Mouse (Mus musculus): ENCODE results near the gene Ddah1.

Gene Ddah1

DNA sequence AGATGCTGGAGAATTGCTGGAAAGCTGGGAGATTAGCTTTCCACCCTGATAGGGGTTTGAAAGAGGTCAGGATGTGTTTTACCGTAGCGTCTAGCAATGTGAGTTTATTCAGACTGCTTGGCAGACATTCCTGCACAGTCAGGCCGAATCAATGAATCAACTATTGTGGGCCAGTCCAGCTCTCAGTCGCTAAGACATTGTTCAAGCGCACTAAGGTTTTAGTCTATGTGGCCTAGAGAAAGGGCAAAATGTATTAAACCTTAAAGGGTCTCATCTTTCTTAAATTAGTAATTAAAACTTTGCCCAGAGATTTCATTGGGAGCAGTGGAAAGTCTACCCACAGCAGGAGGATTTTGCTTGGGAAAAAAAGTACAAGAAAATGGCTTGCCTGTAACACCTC lies 48.0 kb downstream of the Ddah1 start:
- no peak for ATAC-seq (ENCODE audit: low TSS enrichment)

DNA sequence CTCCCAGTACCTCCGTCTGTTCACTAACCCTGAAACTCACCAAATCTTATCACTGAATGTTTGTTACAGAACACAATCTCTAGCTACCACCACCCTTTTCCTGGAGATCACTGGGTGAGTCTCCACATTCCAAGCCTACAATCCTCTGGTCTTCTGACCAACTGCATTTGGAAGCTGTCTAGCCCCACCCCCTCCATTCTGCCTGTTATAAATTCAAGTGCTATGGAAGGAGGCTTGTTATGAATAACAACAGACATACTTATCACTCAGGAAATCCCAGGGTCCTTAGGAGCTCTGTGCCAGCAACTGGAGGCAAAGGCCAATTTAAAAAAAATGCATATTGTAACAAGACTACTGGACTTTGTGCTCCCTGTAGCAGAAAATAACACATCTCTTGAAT lies 58.3 kb downstream of the Ddah1 start:
- ATAC-seq (ENCODE audit: low TSS enrichment), result no peak

DNA sequence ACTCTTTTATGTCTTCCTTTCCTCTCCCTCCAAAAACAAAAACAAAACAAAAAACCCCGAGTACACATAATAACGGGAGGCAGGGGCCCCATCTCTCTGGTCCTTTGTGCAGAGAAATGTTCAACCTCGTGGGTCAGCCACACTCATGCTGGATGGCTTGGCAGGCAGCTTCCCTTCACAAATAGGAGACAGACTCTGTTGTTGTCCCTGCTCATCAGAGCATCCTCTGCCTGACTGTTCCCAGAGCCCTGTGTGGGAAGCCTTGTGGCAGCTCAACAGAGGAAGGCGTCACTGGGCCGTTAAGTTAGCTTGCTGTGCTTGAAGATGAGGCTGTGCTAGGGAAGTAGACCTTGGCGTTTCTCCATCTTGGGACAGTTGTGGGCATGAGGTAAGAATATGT lies 58.8 kb downstream of the Ddah1 start:
- ATAC-seq (ENCODE audit: low TSS enrichment), result no peak

DNA sequence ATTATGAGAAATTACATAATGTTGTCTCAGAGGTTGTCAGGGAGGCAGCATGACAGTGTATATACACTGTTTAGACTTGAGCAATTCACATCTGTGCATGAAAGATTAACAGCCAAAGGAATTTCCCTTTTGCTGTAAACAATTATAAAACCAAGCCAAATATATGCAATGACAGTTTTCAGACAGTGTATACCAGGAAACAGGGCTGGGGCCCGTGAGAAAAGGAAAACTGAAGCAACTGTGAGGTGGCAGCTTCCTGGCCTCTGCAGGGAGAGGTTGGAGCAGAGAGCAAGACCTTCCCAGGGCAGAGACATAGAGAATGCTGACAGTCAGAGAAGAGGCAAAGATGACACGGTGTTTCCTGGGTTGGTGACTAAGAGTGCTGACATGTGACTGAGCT lies 62.0 kb downstream of the Ddah1 start:
- ATAC-seq (ENCODE audit: low TSS enrichment), result no peak

DNA sequence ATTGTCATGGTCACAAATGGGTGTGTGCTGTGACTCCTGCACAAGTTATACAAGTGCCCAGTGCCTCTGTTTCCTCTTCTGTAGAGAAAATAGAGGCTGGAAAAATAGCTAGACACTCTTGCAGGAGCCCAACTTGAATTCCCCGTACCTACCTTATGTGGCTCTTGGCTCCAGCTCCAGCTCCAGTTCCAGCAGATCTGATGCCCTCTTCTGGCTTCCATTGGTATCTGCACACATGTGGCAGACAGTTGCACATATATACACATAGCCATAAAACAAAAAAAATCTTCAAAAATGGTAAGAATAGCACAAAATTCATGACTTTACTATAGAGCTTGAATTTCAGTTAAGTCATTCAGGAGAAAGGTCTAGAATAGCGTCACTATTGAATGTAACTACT lies 62.5 kb downstream of the Ddah1 start:
- ATAC-seq (ENCODE audit: low TSS enrichment), result no peak

DNA sequence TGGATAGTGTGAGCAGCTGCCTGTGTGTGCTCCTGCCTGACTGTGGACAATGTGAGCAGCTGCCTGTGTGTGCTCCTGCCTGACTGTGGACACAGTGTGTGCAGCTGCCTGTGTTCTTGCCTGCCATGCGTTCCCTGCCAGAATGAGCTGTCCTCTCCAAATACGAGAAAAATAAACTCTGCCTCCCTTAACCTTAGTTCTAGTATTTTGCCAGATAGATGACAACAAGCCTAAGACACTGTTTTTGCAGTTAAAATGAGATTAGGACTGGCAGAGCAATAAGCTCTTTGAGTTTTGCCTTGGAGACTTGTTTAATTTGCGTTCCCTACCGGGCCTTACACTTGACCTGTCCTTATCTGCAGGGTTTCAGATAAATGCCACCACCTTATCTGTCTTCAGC lies 63.7 kb downstream of the Ddah1 start:
- ATAC-seq (ENCODE audit: low TSS enrichment), result no peak

DNA sequence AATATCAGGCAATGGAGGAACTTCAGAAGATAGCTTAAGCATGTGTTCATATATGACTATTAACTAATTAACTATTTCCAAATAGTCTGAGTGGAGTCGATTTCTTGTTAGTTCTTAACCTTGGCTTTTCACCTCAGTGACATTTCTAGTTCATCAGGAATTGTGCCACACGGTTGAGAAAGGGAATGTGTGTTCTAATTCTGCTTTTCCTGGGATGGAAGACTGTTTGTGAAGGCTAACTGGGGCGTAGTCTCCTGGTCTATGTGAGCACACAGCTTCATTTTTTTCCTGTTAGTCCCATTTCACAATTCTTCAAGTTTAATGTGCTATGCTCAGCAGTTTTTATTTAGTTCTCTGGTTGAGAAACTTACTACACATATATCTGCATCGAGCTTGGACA lies 65.2 kb downstream of the Ddah1 start:
- no peak for ATAC-seq (ENCODE audit: low TSS enrichment)

DNA sequence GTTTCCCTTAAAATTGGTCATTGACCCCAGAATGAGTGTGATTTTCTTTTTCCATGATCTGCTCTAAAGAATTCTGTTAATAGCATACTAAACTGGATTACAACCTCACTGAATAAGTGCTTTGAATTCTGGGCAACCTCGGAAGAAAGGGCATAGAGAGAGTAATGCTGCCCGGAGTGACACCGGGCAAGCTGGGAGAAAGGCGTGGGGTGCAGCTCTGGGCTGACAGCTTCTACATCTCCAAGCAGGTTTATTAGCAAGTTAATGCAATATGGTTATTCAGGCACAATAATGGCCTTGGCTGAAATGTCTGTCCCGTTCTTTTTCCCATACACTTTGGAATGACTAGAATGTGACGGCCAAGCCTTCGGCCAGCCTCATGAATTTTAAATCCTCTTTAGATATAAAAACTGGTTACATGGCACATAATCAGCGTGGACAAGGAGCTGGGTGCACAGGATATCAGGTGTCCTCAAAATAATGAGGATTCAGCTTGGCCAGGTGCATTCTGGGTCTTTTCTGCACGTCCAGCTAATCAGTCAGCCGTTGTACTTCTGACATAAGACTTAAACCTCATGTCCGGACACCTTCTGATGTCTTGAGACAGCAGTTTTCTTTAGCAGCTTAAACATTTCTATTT lies 67.1 kb downstream of the Ddah1 start:
- ATAC-seq (ENCODE audit: low TSS enrichment), result no peak

DNA sequence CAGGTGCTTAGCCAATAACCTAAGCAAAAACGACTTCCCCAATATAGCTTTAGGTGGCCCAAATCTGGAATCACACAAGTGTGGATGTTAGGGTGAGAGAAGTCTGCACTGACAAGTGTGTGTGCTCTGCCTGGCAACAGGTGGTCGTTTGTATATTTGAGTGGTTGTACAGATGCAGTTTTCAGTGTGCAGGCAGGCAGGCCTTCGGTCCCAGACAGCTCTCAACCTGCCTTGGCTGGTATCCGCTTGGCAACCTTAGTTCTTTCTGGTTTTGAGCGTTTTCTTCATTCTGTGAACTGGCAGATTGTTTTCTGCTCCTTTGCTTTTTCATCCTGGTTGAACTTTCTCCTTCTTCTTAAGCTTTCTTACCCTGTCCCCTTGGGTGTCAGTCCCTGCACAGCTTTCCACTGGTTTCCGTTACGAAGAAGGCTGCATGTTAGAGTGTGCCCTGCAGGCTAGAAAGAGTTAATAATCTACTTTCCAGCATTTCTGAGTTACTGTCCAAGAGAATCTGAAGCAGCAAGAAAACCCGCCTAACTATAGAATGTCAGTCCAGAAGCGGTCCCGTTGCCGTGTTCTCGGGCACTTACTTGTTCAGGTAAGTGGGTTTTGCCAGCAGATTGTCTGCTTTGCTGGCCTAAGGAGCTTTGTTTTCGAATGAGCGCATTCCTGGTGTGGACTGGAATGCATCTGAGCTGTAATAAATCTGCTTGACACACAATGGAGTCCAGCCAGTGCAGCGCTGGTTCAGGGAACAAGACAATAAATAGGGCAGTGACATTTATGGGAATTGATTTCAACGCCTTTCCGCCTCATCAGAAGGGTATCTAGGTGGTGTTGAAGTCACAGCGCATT lies 68.9 kb downstream of the Ddah1 start:
- no peak for ATAC-seq (ENCODE audit: low TSS enrichment)

DNA sequence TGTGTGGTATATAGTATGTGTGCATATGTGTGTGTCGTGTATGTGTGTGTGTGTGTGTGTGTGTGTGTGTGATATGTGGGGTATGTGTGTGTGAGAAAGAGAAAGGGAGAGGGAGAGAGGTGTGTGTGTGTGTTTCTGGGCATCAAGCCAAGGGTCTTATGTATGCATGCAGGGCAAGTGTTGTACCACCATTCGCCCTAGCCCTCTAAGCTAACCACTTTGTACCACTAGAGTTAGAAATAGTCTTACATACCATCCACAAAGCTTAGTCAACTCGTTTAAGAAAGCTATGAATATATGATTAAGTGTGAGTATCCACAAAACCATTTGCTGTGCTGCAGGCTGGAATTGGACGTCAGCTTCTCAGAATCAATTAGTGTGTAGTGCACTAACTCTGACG lies 70.4 kb downstream of the Ddah1 start:
- no peak for ATAC-seq (ENCODE audit: low TSS enrichment)

DNA sequence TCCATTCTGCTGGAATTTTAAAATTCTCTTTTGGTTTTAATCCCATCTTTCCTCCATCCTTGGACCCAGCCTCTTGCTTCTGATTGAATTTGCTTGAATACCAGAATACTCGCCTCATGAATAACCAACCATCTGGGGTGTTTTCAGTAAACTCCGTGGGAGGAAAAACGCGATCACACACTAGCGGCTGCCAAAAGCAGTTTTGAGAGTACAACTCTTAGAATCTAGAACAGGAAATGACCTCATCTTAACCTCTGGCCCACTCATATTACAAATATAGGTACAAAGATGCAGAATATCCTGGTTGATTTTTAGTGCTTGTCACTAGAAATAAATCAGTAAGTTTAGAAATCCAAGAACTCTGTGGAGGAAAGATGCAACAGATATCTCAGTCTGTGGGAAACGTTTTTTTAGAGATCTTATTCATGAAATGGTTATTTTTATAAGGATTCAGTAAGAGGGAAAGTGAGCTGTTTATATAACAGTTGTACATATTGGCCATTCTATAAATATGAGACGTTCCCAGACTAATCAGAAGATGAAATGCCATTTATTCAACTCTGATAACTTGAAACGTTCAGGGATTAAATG lies 75.6 kb downstream of the Ddah1 start:
- peak; percentile 96 for ATAC-seq (ENCODE audit: low TSS enrichment)

DNA sequence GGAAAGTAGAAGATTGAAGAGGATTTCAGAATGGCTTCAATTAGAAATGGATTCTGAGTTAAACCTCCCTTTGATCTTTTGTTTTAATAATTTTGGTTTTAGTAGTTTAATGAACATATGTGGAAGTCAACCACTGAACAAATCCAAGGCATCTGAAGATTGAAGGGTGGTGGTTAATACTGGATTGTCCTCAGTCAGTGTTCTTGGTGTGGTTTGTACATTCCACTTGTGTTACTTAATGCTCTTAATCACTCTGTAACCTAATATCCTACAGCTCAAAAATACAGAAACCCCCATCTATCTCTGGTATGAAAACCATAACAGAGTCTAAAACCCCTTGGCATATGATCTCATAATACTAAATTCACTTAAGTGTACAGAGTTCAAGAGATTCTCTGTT lies 79.8 kb downstream of the Ddah1 start:
- no peak for ATAC-seq (ENCODE audit: low TSS enrichment)

DNA sequence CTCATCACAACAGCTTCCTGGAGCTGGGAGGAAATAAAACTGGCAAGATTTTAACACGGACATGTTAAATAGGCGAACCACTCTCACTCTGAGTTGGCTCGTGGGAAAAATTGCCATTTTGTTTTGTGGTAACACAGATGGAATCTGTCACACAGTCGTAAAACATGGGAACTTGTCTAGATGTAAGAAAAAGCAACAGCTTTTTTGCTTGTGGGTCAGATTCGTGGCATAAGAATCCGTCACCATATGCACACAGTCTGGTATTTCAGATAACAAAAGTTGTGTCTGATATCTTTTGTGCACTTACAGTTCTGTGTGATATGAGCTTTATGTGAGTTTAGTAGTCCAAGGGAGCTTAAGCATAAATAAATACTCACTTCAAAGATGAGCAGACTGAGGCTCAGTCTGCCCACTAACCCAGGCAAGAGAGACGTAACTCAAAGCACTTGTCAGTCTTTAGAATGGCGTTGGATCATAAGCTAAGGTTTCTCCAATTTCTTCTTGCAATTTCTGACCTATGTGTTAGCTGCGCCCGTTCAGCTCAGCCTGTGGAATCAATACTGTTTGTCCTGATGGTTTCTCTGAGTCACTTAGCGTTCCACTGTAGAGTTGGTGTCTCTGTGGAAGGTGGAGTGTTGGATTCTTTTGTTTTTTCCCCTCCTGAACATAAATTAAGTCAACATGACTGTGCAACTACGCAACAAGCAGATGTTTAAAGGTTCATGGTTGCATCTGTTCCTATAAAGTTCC lies 83.7 kb downstream of the Ddah1 start:
- no peak for ATAC-seq (ENCODE audit: low TSS enrichment)

DNA sequence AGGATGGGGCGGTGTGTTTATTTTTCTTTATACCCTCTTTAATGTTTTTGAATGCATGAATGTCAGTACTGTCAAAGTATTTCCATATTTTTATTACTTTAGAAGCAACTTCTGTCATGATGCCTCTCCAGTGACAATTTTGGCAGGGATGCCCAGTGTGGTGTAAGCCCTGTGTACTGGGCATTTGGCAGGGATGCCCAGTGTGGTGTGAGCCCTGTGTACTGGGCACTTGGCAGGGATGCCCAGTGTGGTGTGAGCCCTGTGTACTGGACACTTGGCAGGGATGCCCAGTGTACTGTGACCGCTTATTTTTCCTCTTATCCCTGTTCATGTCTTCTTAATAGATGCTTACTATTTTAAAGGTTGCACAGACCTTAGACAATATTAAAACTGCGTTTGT lies 85.4 kb downstream of the Ddah1 start:
- no peak for ATAC-seq (ENCODE audit: low TSS enrichment)

DNA sequence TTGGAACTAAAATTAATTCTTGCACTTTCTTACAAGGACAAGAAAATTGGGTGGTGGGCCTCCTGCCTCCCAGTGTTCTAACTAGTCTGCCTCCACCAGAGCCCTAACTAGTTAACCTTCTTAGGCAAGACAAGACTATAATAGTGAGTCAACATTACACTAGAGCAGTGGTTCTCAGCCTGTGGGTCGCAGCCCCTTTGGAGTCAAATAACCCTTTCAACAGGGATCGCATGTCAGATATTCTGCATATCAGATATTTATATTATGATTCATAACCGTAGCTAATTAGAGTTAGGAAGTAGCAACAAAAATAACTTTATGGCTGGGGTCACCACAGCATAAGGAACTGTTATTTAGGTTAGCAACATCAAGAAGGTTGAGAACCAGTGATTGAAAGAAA lies 86.4 kb downstream of the Ddah1 start:
- ATAC-seq (ENCODE audit: low TSS enrichment), result no peak

DNA sequence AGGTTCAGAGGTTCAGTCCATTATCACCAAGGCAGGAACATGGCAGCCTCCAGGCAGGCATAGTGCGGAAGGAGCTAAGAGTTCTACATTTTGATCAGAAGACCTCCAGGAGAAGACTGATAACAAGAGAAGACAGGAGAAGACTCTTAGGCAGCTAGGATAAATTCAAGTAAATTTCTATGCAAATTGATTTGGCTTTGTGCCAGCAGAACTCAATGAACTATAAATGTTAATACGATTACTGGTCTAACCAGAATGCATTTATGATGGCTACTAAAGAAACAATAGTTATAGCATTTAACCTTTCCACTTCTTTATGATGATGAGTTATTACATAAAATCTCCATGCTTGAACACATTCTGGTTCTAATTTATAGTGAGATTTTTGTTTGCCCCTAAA lies 87.8 kb downstream of the Ddah1 start:
- ATAC-seq (ENCODE audit: low TSS enrichment), result no peak

DNA sequence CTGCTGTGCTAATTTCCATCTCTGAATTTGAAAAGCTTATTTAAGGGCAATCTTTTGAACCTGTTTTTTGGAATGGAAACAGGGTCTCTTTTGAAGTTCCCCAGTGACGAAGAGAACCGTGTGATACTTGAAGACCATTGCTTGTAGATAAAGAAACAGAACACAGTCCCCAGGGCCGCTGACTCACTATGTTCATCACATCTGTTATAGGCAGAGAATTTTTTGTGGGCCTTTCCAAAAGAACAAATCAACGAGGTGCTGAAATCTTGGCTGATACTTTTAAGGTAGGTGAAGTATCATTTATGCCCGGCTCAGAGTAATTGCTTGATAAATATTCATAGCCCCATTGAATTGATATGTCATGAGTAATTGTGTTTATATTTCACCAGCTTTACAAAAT lies 93.6 kb downstream of the Ddah1 start:
- no peak for ATAC-seq (ENCODE audit: low TSS enrichment)

DNA sequence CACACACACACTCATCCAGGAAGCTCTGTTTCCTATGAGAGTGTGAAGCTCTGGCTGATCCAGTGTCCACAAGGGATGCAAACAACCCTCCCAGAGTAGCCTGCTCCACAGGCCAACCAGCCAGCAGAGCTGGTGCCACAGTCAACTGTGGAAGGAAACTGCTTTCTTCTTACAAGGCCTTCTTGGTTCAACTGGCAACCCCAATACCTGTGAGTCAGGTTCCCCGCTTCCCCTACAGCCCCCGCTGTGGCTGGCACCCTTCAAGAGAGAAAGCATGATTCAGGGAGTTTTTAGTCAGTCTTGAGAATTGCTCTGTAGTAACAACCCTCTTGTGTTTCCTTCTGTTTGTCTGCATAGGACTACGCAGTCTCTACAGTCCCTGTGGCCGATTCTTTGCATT lies 94.3 kb downstream of the Ddah1 start:
- no peak for ATAC-seq (ENCODE audit: low TSS enrichment)

DNA sequence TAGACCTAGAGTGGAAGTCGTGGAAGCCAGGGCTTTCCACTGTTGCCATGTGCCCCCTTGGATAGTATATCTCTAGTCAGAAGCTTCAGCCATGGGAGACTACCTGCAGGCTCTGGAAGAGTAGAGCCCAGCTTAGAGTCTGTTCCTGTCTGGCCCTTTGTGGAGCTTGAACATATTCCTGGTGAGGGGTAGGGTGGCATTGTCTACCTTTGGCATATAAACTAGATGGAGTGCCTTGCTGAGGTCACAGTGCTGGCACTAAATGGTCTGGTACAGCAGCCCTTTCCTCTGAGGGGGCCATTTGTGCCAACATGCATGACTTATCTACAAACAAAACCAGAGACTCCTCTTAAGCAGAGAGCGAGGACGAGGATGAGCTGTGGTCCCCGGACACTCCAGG lies 95.2 kb downstream of the Ddah1 start:
- no peak for ATAC-seq (ENCODE audit: low TSS enrichment)

DNA sequence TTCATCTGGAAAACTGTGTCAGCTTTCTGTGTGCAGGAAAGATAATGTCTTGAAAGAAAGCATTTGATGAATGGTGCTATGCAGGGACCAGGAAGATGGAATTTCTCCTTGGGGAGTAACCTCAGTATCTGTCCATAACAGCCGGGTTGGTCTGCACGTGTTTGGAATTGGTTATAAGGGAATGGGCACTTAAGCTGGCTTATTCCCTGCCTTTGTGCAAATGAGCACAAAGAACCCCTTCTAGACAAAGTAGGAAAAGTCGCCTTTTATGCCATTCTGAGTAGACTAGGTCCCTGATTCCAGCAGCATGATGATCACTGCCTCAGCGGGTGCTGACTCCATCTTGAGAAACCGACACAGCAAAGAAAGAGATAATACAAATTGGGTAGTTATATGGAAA lies 96.0 kb downstream of the Ddah1 start:
- no peak for ATAC-seq (ENCODE audit: low TSS enrichment)

DNA sequence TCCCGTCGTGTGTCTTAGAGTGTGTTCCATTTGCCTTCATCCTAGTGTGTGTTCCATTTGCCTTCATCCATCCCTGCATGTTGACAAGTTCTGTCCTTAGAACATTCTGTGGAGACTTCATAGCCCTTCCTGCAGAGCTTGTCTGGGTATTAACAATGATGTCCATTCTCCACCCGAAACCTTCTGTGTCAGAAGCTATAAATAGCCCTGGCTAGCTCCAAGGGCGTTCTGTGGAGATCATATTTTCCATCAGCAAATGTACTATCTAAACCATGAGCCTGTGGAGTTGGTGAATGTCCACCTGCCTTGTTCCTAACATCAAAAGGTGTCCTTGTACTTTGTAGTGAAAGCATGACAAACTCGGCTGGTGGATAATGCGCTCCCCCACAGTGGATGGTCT lies 96.8 kb downstream of the Ddah1 start:
- no peak for ATAC-seq (ENCODE audit: low TSS enrichment)

DNA sequence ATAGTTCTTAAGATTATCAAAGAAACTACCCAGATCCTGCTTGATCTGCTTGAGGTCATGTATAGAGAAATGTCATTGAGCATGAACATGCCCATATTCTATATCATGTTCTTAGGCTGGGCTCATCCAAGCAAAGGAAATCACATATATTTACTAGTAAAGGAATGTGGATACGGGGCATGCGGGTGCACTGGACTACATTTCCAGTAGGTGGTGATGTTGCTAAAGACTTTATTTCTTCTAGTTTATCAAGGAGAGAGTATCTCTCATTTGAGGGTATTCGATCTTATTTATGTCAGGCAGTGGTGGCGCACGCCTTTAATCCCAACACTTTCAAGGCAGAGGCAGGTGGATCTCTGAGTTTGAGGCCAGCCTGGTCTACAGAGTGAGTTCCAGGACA lies 99.9 kb downstream of the Ddah1 start:
- no peak for ATAC-seq (ENCODE audit: low TSS enrichment)

DNA sequence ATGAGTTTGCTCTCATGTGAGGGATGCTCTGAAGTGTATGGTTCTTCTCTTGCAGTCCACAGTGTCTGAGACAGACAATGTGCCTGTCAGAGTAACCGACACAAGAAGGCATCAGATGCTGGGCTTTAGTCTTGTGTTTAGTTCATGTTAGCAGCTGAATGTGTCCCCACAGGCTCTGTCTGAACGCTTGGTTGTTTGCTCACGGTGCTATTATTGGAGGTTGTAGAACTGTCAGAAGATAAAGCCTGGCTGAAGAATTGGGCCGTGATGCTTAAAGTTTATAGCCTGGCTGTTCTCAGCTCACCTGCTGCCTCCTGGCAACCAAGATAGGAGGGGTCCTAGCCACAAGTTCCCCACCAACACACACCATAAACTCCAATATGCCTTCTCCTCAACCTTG lies 104.0 kb downstream of the Ddah1 start:
- ATAC-seq (ENCODE audit: low TSS enrichment), result no peak

Measured in frontal cortex, adult (tissue).